Comparison of ENCODE assay signal across 8 mouse cellular contexts in genomic region chr6:67228459-67229107, GRCm38 (mm10). TPM values are rescaled to one million over a fixed set of nuclear protein-coding genes. Genes with fewer than 3 reads are reported as not detected.
DNase-seq lines count a peak whose midpoint lies in the region; ATAC-seq and TF ChIP-seq lines count a peak whose summit lies in the region.

No protein-coding gene starts in this region.

- peak; percentile 2 for DNase-seq in 416B (ENCODE audit: low read depth)
- DNase-seq in brain, embryonic 14.5 days (ENCODE audit: low read depth): peak; percentile 82
- DNase-seq in heart, postnatal 36 days: peak; percentile 15 to 45
- peak; percentile 51 for DNase-seq in neural tube, embryonic 11.5 days (ENCODE audit: low spot score)
- DNase-seq in adrenal gland, postnatal 4 days (ENCODE audit: low spot score in 2 of 2): no peak

- no peak overlapping the region for H3K27ac ChIP-seq in forebrain, embryonic 12.5 days
- peak overlapping the region; percentile 67 for H3K27ac ChIP-seq in limb, embryonic 15.5 days
- no peak overlapping the region for H3K27ac ChIP-seq in neural tube, embryonic 11.5 days (ENCODE audit: low read depth, low read length)

- H3K4me1 ChIP-seq in forebrain, embryonic 12.5 days: peaks cover 10% of the 10 kb centered on the region; the same call in 1 of the 2 replicates
- peaks cover 7% of the 10 kb centered on the region for H3K4me1 ChIP-seq in limb, embryonic 15.5 days
- no peaks in the 10 kb centered on the region for H3K4me1 ChIP-seq in neural tube, embryonic 11.5 days (ENCODE audit: control insufficient read depth, insufficient read depth, low read length)

- no peak for TF ChIP-seq CTCF in brain, embryonic 14.5 days (IDR thresholded peaks at IDR 0.05; ENCODE audit: borderline replicate concordance, extremely low read depth, insufficient read depth, insufficient read length)

- peak; percentile 67; the same call in 1 of the 2 replicates for ATAC-seq in forebrain, embryonic 12.5 days (ENCODE audit: low FRiP score)
- no peak for ATAC-seq in limb, embryonic 15.5 days (ENCODE audit: insufficient number of reproducible peaks, low FRiP score, low TSS enrichment, low read depth)
- ATAC-seq in neural tube, embryonic 11.5 days (ENCODE audit: insufficient read depth, low FRiP score, low TSS enrichment): peak; percentile 56; the same call in 1 of the 2 replicates
- no peak for ATAC-seq in activated CD4-positive, CD25-positive, alpha-beta regulatory T cell, adult 4 months

- peak overlapping the region; percentile 47 for H3K4me2 ChIP-seq in forebrain, embryonic 12.5 days
- peak overlapping the region; percentile 45 for H3K4me2 ChIP-seq in limb, embryonic 15.5 days
- H3K4me2 ChIP-seq in neural tube, embryonic 11.5 days (ENCODE audit: low read depth): peak overlapping the region; percentile 33

- H3K4me3 ChIP-seq in forebrain, embryonic 12.5 days (replicated peaks): no peak overlapping the region
- peak overlapping the region; percentile 6 for H3K4me3 ChIP-seq in limb, embryonic 15.5 days
- H3K4me3 ChIP-seq in neural tube, embryonic 11.5 days (ENCODE audit: low read depth, low read length): no peak overlapping the region

- intact Hi-C loops in heart, postnatal 36 days (cut with DNase I): loop anchor here (2.0 kb wide), 1 partner anchor 38 kb away; no protein-coding TSS in a partner anchor

- no peaks in the 10 kb centered on the region for H3K9me3 ChIP-seq in forebrain, embryonic 12.5 days
- no peaks in the 10 kb centered on the region for H3K9me3 ChIP-seq in limb, embryonic 15.5 days
- no peaks in the 10 kb centered on the region for H3K9me3 ChIP-seq in neural tube, embryonic 11.5 days (ENCODE audit: control insufficient read depth, low read length)

- 10% methylated on average over 18 of the region's 18 CpGs for WGBS in forebrain, embryonic 12.5 days
- 6% methylated on average over 18 of the region's 18 CpGs for WGBS in limb, embryonic 15.5 days
- 15% methylated on average over 18 of the region's 18 CpGs for WGBS in neural tube, embryonic 11.5 days

- H3K9ac ChIP-seq in forebrain, embryonic 12.5 days: no peak overlapping the region
- no peak overlapping the region for H3K9ac ChIP-seq in limb, embryonic 15.5 days
- H3K9ac ChIP-seq in neural tube, embryonic 11.5 days (ENCODE audit: low read length): no peak overlapping the region

- 0 out of 2 replicates have a peak, but pooled peaks cover 4% of the 10 kb centered on the region for H3K27me3 ChIP-seq in forebrain, embryonic 12.5 days
- peaks cover 4% of the 10 kb centered on the region for H3K27me3 ChIP-seq in limb, embryonic 15.5 days
- no peaks in the 10 kb centered on the region for H3K27me3 ChIP-seq in neural tube, embryonic 11.5 days (ENCODE audit: control insufficient read depth, insufficient read depth, low read length)

- no peaks in the 10 kb centered on the region for H3K36me3 ChIP-seq in forebrain, embryonic 12.5 days (replicated peaks)
- no peaks in the 10 kb centered on the region for H3K36me3 ChIP-seq in limb, embryonic 15.5 days
- no peaks in the 10 kb centered on the region for H3K36me3 ChIP-seq in neural tube, embryonic 11.5 days (ENCODE audit: control insufficient read depth, insufficient read depth, low read length)

- TF ChIP-seq POLR2A in brain, embryonic 14.5 days (IDR thresholded peaks at IDR 0.05; ENCODE audit: borderline replicate concordance, extremely low read depth, insufficient read depth, insufficient read length, poor library complexity, severe bottlenecking): no peak

RNA-seq across cellular contexts. Expression of gene Serbp1, which starts 9.4 kb away (rescaled TPM):
- 229 and 331 TPM in 2 replicates for polyA plus RNA-seq in brain, embryonic 14.5 days (2012; rRNA removed)
- polyA plus RNA-seq in forebrain, embryonic 12.5 days (2016; fragmentation: Nextera tagmentation; extraction: Ambion mirVana): 476 and 480 TPM in 2 replicates
- 100 to 1,000 TPM; 201 to 234 TPM for total RNA-seq in heart, postnatal 36 days (2021)
- polyA plus RNA-seq in limb, embryonic 15.5 days (2015; fragmentation: Nextera tagmentation; extraction: Ambion mirVana): 381 and 399 TPM in 2 replicates
- polyA plus RNA-seq in neural tube, embryonic 11.5 days (2014; fragmentation: Nextera tagmentation; extraction: Ambion mirVana): 502 and 588 TPM in 2 replicates
- polyA plus RNA-seq in activated CD4-positive, CD25-positive, alpha-beta regulatory T cell, adult 4 months (2017; shearing (Covaris generic)): 100 to 1,000 TPM; 285 to 307 TPM
- total RNA-seq in adrenal gland, postnatal 4 days (2021): 100 to 1,000 TPM; 354 to 387 TPM

Comparison
In these comparisons a context has a peak if more than half of its experiments do, and no peak if none do; other contexts are left out.
1. DNase-seq: peak in 416B (single experiment), brain, embryonic 14.5 days (single experiment), heart, postnatal 36 days (2 of 2) and neural tube, embryonic 11.5 days (single experiment); none in adrenal gland, postnatal 4 days (0 of 2).
2. ATAC-seq: peak in forebrain, embryonic 12.5 days (single experiment) and neural tube, embryonic 11.5 days (single experiment); none in limb, embryonic 15.5 days (single experiment) and activated CD4-positive, CD25-positive, alpha-beta regulatory T cell, adult 4 months (single experiment).
3. Peak in every context shown above with its lines, with median percentiles within 50 percentile points of each other: H3K4me2 ChIP-seq.